Mouse (Mus musculus) hindbrain, embryonic 13.5 days (tissue): ENCODE measurements at regions not wholly inside any gene's neighbourhood (a gene's known extent, or its start where the extent isn't known, plus 50 kb on each side); places are given as distances from the start of the nearest gene placed in this dataset.

Experiments
- ATAC-seq: fragments of 200-750 bp; cut with Nextera tagmentation; 2 replicates; pipeline ENCODE4 v1.8.0; 2017; ENCODE audit warnings: moderate TSS enrichment; ENCODE audit not compliant: low FRiP score
- H3K27ac ChIP-seq: fragments of 300-500 bp; sonication (generic); 2 replicates; pipeline ENCODE4 v1.5.1; 2015; ENCODE audit warnings: inconsistent platforms, mild to moderate bottlenecking, moderate library complexity
- H3K27me3 ChIP-seq: fragments of 300-500 bp; sonication (generic); 2 replicates; pipeline ENCODE4 v1.6.1; 2015; ENCODE audit warnings: mild to moderate bottlenecking, inconsistent platforms
- H3K36me3 ChIP-seq: fragments of 300-500 bp; sonication (generic); 2 replicates; pipeline ENCODE4 v1.6.1; 2015; ENCODE audit warnings: mild to moderate bottlenecking, inconsistent platforms
- H3K4me1 ChIP-seq: fragments of 300-500 bp; sonication (generic); replicated peaks from 2 replicates; pipeline ENCODE4 v1.6.1; 2015; ENCODE audit warnings: inconsistent platforms
- H3K4me2 ChIP-seq: fragments of 300-500 bp; sonication (generic); 2 replicates; pipeline ENCODE4 v1.6.1; 2015; ENCODE audit warnings: inconsistent platforms, mild to moderate bottlenecking, moderate library complexity
- H3K4me3 ChIP-seq: fragments of 300-500 bp; sonication (generic); 2 replicates; pipeline ENCODE4 v1.5.1; 2015; ENCODE audit warnings: mild to moderate bottlenecking, inconsistent platforms
- H3K9ac ChIP-seq: fragments of 300-500 bp; sonication (generic); 2 replicates; pipeline ENCODE4 v1.6.1; 2015; ENCODE audit warnings: mild to moderate bottlenecking, inconsistent platforms
- H3K9me3 ChIP-seq: fragments of 300-500 bp; sonication (generic); 2 replicates; pipeline ENCODE4 v1.6.1; 2016; ENCODE audit warnings: inconsistent platforms
- WGBS: fragments of 180-500 bp; shearing (Covaris S2); methylation state at CpG from one replicate; pipeline ENCODE4 v1.1.7; 2015; 5-methylcytosine and 5-hydroxymethylcytosine counted together

DNA sequence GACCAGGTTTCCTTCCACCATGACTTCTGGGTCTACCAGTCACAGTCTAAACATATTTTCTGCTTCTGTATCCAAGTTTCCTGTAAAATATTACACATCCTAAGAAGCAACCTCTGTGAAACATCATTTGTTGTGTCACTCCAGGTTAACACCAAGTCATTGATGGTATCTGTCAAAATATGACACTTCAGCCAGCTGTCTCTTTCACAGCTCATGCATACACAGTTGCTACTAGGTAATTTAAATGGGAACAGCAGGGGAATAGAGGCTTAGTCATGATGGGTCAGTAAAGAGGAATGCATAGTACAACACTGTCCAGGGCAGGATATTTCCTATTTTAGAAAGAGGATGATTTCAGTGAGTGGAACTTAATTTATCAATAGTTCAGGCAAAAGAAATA, 589.6 kb upstream of the Atp2b1 start:
- H3K27me3 ChIP-seq: no peaks in the 10 kb centered on the region
- H3K27ac ChIP-seq: no peak overlapping the region
- no peak for ATAC-seq
- H3K9ac ChIP-seq: no peak overlapping the region
- H3K4me2 ChIP-seq: no peak overlapping the region
- H3K36me3 ChIP-seq: no peaks in the 10 kb centered on the region
- H3K9me3 ChIP-seq: no peaks in the 10 kb centered on the region
- no peaks in the 10 kb centered on the region for H3K4me1 ChIP-seq
- no peak overlapping the region for H3K4me3 ChIP-seq

DNA sequence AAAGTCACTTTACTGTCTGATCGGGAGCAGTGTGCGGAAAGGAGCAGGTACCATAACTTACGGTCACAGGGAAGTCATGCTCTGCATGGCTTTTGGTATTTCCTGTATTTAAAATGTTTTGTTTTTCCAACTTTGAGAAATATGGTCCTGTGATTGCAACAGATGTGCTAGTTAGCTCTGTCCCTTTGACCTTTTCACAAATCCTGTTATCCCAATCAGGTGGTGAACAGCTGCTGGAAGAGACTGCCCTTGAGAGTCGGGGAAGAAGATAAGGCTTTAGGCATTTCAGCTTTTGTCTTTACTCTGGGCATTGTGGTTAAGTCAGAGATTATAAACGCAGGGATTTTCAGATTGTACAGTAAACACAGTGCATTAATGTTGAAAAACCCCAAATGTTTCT, 588.5 kb upstream of the Atp2b1 start:
- Histone ChIP-seq H3K9ac (no peak overlapping the region), H3K4me1 (no peaks in the 10 kb centered on the region), H3K27me3 (no peaks in the 10 kb centered on the region), H3K4me2 (no peak overlapping the region), H3K4me3 (no peak overlapping the region), H3K9me3 (no peaks in the 10 kb centered on the region), H3K36me3 (no peaks in the 10 kb centered on the region), H3K27ac (no peak overlapping the region)
- ATAC-seq: no peak
- WGBS: 79% methylated on average over 5 of the region's 5 CpGs

DNA sequence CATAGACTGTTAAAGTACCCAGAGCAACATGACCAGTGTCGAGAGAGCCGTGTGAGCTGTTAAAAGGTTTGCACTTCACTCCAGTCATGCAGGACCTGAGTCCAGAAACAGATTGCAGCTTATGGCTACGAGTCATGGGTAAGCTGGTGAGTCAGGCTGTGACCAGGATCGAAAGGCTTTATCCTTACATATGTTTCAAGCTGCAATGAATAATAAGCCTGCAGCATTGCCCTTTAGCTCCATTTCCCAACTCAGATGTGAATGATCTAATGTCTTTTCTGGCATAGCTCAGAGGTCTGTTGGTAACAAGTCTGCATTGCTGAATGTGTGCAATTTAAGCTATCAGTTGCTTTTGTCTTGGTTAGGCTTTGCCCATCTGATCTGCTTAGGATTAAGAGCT, 581.5 kb upstream of the Atp2b1 start:
- no peak overlapping the region for H3K27ac ChIP-seq
- H3K9ac ChIP-seq: no peak overlapping the region
- 88% methylated on average over 4 of the region's 4 CpGs for WGBS
- no peaks in the 10 kb centered on the region for H3K36me3 ChIP-seq
- no peak overlapping the region for H3K4me2 ChIP-seq
- no peaks in the 10 kb centered on the region for H3K9me3 ChIP-seq
- H3K4me1 ChIP-seq: no peaks in the 10 kb centered on the region
- H3K4me3 ChIP-seq: no peak overlapping the region
- no peak for ATAC-seq
- no peaks in the 10 kb centered on the region for H3K27me3 ChIP-seq

GRCm38 (mm10) chr10:98333411-98334067, 580.7 kb upstream of the Atp2b1 start:
- Histone ChIP-seq H3K36me3 (no peaks in the 10 kb centered on the region), H3K27me3 (no peaks in the 10 kb centered on the region), H3K9ac (no peak overlapping the region), H3K4me2 (no peak overlapping the region), H3K27ac (no peak overlapping the region), H3K4me1 (no peaks in the 10 kb centered on the region), H3K4me3 (no peak overlapping the region), H3K9me3 (no peaks in the 10 kb centered on the region)
- no peak for ATAC-seq
- WGBS: 75% methylated on average over 6 of the region's 6 CpGs

GRCm38 (mm10) chr10:98343827-98344226, 570.4 kb upstream of the Atp2b1 start:
- WGBS: 86% methylated on average over 5 of the region's 5 CpGs

GRCm38 (mm10) chr10:98349466-98349865, 564.7 kb upstream of the Atp2b1 start:
- WGBS: 79% methylated on average over 5 of the region's 5 CpGs
- Histone ChIP-seq H3K27ac (no peak overlapping the region), H3K4me1 (no peaks in the 10 kb centered on the region), H3K9ac (no peak overlapping the region), H3K4me3 (no peak overlapping the region), H3K27me3 (no peaks in the 10 kb centered on the region), H3K4me2 (no peak overlapping the region), H3K9me3 (no peaks in the 10 kb centered on the region), H3K36me3 (no peaks in the 10 kb centered on the region)
- no peak for ATAC-seq

More at GRCm38 (mm10) chr10:98343827-98344226, 570.4 kb upstream of the Atp2b1 start:
- Histone ChIP-seq H3K27ac (no peak overlapping the region), H3K4me2 (no peak overlapping the region), H3K9ac (no peak overlapping the region), H3K9me3 (no peaks in the 10 kb centered on the region), H3K4me1 (no peaks in the 10 kb centered on the region), H3K27me3 (no peaks in the 10 kb centered on the region), H3K4me3 (no peak overlapping the region), H3K36me3 (no peaks in the 10 kb centered on the region)
- no peak for ATAC-seq

- H3K4me3 ChIP-seq: no peak overlapping the region
- H3K4me1 ChIP-seq: no peaks in the 10 kb centered on the region
- no peak overlapping the region for H3K27ac ChIP-seq
- H3K36me3 ChIP-seq: no peaks in the 10 kb centered on the region
- no peaks in the 10 kb centered on the region for H3K9me3 ChIP-seq
- H3K27me3 ChIP-seq: no peaks in the 10 kb centered on the region
- no peak; the same call in 1 of the 2 replicates for ATAC-seq
- WGBS: 89% methylated on average over 6 of the region's 6 CpGs
- no peak overlapping the region for H3K9ac ChIP-seq
- no peak overlapping the region for H3K4me2 ChIP-seq
Observed at GRCm38 (mm10) chr10:98350318-98350926, 563.8 kb upstream of the Atp2b1 start.

DNA sequence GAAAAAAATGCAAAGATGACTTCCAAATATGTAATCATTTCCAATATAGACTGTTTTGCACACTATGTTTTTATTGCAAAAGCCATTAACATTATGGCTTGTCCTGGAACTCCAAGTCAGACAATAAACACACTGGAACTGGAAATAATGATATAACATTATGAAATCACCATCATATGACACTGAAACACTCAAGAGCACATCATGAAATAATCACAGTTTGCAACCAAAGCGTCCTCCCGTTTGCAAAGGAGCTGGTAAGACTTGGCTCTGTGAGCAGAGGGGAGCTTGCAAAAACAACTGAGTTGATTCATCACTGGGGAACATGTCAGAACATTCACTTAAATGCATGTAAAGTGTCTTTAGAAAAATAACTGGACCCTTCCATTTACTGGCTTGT, 562.1 kb upstream of the Atp2b1 start:
- Histone ChIP-seq H3K36me3 (no peaks in the 10 kb centered on the region), H3K4me2 (no peak overlapping the region), H3K9me3 (no peaks in the 10 kb centered on the region), H3K4me1 (no peaks in the 10 kb centered on the region), H3K9ac (no peak overlapping the region), H3K4me3 (no peak overlapping the region), H3K27ac (no peak overlapping the region), H3K27me3 (no peaks in the 10 kb centered on the region)
- no peak for ATAC-seq
- 79% methylated on average over 2 of the region's 2 CpGs for WGBS

GRCm38 (mm10) chr10:98354486-98354885, 559.7 kb upstream of the Atp2b1 start:
- H3K4me3 ChIP-seq: no peak overlapping the region
- no peak for ATAC-seq
- H3K36me3 ChIP-seq: no peaks in the 10 kb centered on the region
- no peaks in the 10 kb centered on the region for H3K27me3 ChIP-seq
- H3K9ac ChIP-seq: no peak overlapping the region
- no peak overlapping the region for H3K4me2 ChIP-seq
- H3K4me1 ChIP-seq: no peaks in the 10 kb centered on the region
- H3K9me3 ChIP-seq: no peaks in the 10 kb centered on the region
- H3K27ac ChIP-seq: no peak overlapping the region
- WGBS: 89% methylated on average over 2 of the region's 2 CpGs

DNA sequence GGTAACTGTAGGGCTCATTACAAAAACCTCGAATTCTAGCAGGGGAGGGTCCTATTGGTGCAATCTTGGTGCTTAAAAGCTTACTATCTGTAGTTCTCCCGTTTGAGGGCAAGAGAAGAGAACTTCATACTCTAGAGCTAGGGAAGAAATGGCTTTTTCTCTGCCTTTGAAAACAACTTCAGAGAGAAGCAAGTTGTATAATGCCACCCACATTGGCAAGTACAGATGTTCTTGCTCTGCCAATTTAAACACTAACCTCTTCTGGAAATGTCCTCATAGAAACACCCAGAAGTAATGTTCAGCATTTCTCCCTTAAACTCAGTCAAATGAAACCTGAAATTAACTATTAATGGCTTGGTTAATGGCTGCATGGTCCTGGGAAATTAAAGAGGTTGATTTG, 549.6 kb upstream of the Atp2b1 start:
- no peaks in the 10 kb centered on the region for H3K36me3 ChIP-seq
- H3K4me1 ChIP-seq: no peaks in the 10 kb centered on the region
- H3K27ac ChIP-seq: no peak overlapping the region
- no peaks in the 10 kb centered on the region for H3K27me3 ChIP-seq
- no peak overlapping the region for H3K4me2 ChIP-seq
- no peak for ATAC-seq
- H3K9me3 ChIP-seq: no peaks in the 10 kb centered on the region
- no peak overlapping the region for H3K4me3 ChIP-seq
- WGBS: 76% methylated on average over 2 of the region's 2 CpGs
- H3K9ac ChIP-seq: no peak overlapping the region

- Histone ChIP-seq H3K4me1 (no peaks in the 10 kb centered on the region), H3K9ac (no peak overlapping the region), H3K4me2 (no peak overlapping the region), H3K4me3 (no peak overlapping the region), H3K36me3 (no peaks in the 10 kb centered on the region), H3K9me3 (no peaks in the 10 kb centered on the region), H3K27ac (no peak overlapping the region), H3K27me3 (no peaks in the 10 kb centered on the region)
- 63% methylated on average over 4 of the region's 4 CpGs for WGBS
- no peak for ATAC-seq
Observed at GRCm38 (mm10) chr10:98372561-98372960, 541.6 kb upstream of the Atp2b1 start.

DNA sequence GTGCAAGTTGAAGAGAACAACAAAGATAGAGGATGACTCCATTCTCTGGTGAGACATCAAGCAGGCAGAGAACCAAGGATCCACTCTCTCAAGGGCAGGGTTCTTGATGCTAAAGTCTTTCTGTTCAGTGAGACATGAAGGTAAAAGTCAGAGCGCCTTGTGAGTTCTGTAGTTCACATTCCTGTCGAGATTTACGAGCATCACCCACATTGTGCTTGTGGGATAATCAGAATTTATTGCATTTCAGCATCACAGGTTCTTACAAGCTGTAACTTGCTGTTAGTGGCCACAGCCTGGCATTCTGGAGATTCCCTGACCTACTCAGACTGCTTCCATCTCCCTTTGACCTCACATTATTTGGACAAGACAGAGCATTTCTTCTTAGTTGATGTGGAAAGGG, 540.9 kb upstream of the Atp2b1 start:
- no peak overlapping the region for H3K27ac ChIP-seq
- no peak overlapping the region for H3K9ac ChIP-seq
- no peaks in the 10 kb centered on the region for H3K27me3 ChIP-seq
- no peaks in the 10 kb centered on the region for H3K9me3 ChIP-seq
- ATAC-seq: no peak
- no peak overlapping the region for H3K4me2 ChIP-seq
- 87% methylated on average over 3 of the region's 3 CpGs for WGBS
- no peaks in the 10 kb centered on the region for H3K36me3 ChIP-seq
- H3K4me1 ChIP-seq: no peaks in the 10 kb centered on the region
- no peak overlapping the region for H3K4me3 ChIP-seq

DNA sequence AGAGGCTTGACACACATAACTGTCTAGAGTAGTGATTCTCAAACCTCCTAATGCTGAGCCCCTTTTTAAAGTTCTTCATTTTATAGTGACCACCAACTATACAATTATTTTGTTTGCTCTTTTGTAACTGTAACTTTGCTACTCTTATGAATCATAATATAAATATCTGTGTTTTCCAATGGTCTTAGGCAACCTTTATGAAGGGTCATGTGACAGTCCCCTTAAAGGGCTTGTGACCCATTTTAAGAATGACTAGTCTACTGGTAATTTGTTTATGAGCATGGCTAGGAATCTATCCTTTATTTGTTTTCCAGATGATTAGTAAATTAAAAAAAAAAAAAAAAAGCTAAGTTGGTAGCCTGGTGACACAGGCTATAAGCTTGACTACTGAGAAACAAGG, 539.5 kb upstream of the Atp2b1 start:
- Histone ChIP-seq H3K27me3 (no peaks in the 10 kb centered on the region), H3K27ac (no peak overlapping the region), H3K9me3 (no peaks in the 10 kb centered on the region), H3K36me3 (no peaks in the 10 kb centered on the region), H3K4me3 (no peak overlapping the region), H3K9ac (no peak overlapping the region), H3K4me1 (no peaks in the 10 kb centered on the region), H3K4me2 (no peak overlapping the region)
- ATAC-seq: no peak
